Mouse (Mus musculus) hindbrain, postnatal 0 days (tissue): ENCODE measurements around the gene Mrpl41. TPM values are rescaled to one million over a fixed set of nuclear protein-coding genes. Genes with fewer than 3 reads are reported as not detected.
A peak's percentile ranks its signal among the peaks of the same experiment; 100 is the strongest.
"Not testable (repeated sequence)": the region's sequence is repeated elsewhere in the genome, so short reads cannot be mapped to it uniquely, and the experiment has no call there.

Source experiments
- ATAC-seq: fragments of 200-750 bp; cut with Nextera tagmentation; 2 replicates; pipeline ENCODE4 v1.8.0; 2017; ENCODE audit warnings: mild to moderate bottlenecking, moderate TSS enrichment, moderate library complexity
- DNase-seq: peaks from one replicate; pipeline ENCODE4 v3.0.0-alpha.2; 2015; ENCODE audit warnings: low spot score
- H3K27ac ChIP-seq: fragments of 300-500 bp; sonication (generic); 2 replicates; pipeline ENCODE4 v1.5.1; 2014; ENCODE audit warnings: mild to moderate bottlenecking
- H3K27me3 ChIP-seq: fragments of 300-500 bp; sonication (generic); 2 replicates; pipeline ENCODE4 v1.6.1; 2014; ENCODE audit warnings: low read length, mixed read lengths; ENCODE audit not compliant: insufficient read depth
- H3K36me3 ChIP-seq: fragments of 300-500 bp; sonication (generic); 2 replicates; pipeline ENCODE4 v1.6.1; 2014; ENCODE audit warnings: low read length, mixed read lengths; ENCODE audit not compliant: insufficient read depth
- H3K4me1 ChIP-seq: fragments of 300-500 bp; sonication (generic); 2 replicates; pipeline ENCODE4 v1.6.1; 2014; ENCODE audit warnings: antibody characterized with exemption, low read length, mixed read lengths; ENCODE audit not compliant: insufficient read depth
- H3K4me2 ChIP-seq: fragments of 300-500 bp; sonication (generic); 2 replicates; pipeline ENCODE4 v1.6.1; 2014; ENCODE audit warnings: low read depth, mild to moderate bottlenecking, low read length, moderate library complexity, mixed read lengths
- H3K4me3 ChIP-seq: fragments of 300-500 bp; sonication (generic); 2 replicates; pipeline ENCODE4 v1.5.1; 2014; ENCODE audit warnings: low read length
- H3K9ac ChIP-seq: fragments of 300-500 bp; sonication (generic); replicated peaks from 2 replicates; pipeline ENCODE4 v1.6.1; 2014; ENCODE audit warnings: mild to moderate bottlenecking, low read length, moderate library complexity, mixed read lengths
- H3K9me3 ChIP-seq: fragments of 300-500 bp; sonication (generic); 2 replicates; pipeline ENCODE4 v1.6.1; 2016; ENCODE audit warnings: low read length, mixed read lengths
- CTCF ChIP-seq: IDR thresholded peaks from 2 replicates; pipeline ENCODE4 v1.5.1; 2016; ENCODE audit warnings: antibody characterized with exemption, control low read depth, low read depth
- WGBS: fragments of 180-500 bp; shearing (Covaris S2); extraction: QIAGEN DNeasy Blood & Tissue Kit; methylation state at CpG from one replicate; pipeline ENCODE4 v1.1.7; 2014; 5-methylcytosine and 5-hydroxymethylcytosine counted together
- polyA plus RNA-seq: library from polyadenylated mRNA; unstranded; fragments of >200 nt; fragmentation: Nextera tagmentation; extraction: Ambion mirVana; gene quantifications from 2 replicates; pipeline ENCODE4 v1.2.1, GENCODE M21; 2015
- total RNA-seq: library from RNA; depleted of rRNA; stranded (reverse); fragments of >200 nt; gene quantifications from 2 replicates; pipeline ENCODE4 v1.2.3, GENCODE M21; 2014

Gene Mrpl41
- total and polyA plus RNA-seq, 2 experiments from 2014 or later, result 52.7 to 197 TPM

- peak within 1 kb of the TSS; percentile 80 for H3K9ac ChIP-seq
- no peaks in the 10 kb centered on the region for H3K9me3 ChIP-seq
- peak within 1 kb of the TSS; percentile 74 for H3K4me2 ChIP-seq
- peaks cover 38% of the 10 kb centered on the region for H3K36me3 ChIP-seq
- peak; percentile 98 for TF ChIP-seq CTCF
- H3K27me3 ChIP-seq, result no peaks in the 10 kb centered on the region
- ATAC-seq (peak; percentile 92), DNase-seq (peak; percentile 95)
- 1% methylated on average over 28 of the region's 28 CpGs for WGBS
- H3K4me1 ChIP-seq, result peaks cover 7% of the 10 kb centered on the region; the same call in 1 of the 2 replicates
- peak within 1 kb of the TSS; percentile 70 for H3K27ac ChIP-seq
- H3K4me3 ChIP-seq, result peak within 1 kb of the TSS; percentile 72
Observed at GRCm38 (mm10) chr2:24962304-24963000, 12.4 kb downstream of the Mrpl41 start, which contains the start of gene Dph7. Gene Dph7 (plus strand): TSS chr2:24962400.

- Histone ChIP-seq H3K4me1 (peaks cover 7% of the 10 kb centered on the region; the same call in 1 of the 2 replicates), H3K27ac (no peak overlapping the region), H3K27me3 (no peaks in the 10 kb centered on the region), H3K9me3 (no peaks in the 10 kb centered on the region), H3K4me3 (no peak overlapping the region), H3K36me3 (peaks cover 35% of the 10 kb centered on the region), H3K9ac (no peak overlapping the region), H3K4me2 (no peak overlapping the region)
- peak; percentile 59 for DNase-seq
- no peak for ATAC-seq
- peak; percentile 75 for TF ChIP-seq CTCF
- WGBS, result 29% methylated on average over 3 of the region's 3 CpGs
Observed at GRCm38 (mm10) chr2:24960910-24961309, 14.0 kb downstream of the Mrpl41 start.

- no peaks in the 10 kb centered on the region for H3K9me3 ChIP-seq
Observed at GRCm38 (mm10) chr2:24952537-24953055, 22.3 kb downstream of the Mrpl41 start.

GRCm38 (mm10) chr2:24950189-24950535 lies 24.7 kb downstream of the Mrpl41 start:
- WGBS, result under 1% methylated on average over 31 of the region's 31 CpGs
- ATAC-seq, result peak; percentile 16; the same call in 1 of the 2 replicates
- peak overlapping the region; percentile 91 for H3K9ac ChIP-seq

More at GRCm38 (mm10) chr2:24952537-24953055, 22.3 kb downstream of the Mrpl41 start:
- DNase-seq, result no peak
- 88% methylated on average over 4 of the region's 4 CpGs for WGBS
- Histone ChIP-seq H3K4me2 (no peak overlapping the region), H3K4me1 (peaks cover 6% of the 10 kb centered on the region; the same call in 1 of the 2 replicates), H3K27me3 (no peaks in the 10 kb centered on the region), H3K27ac (no peak overlapping the region), H3K36me3 (peaks cover 31% of the 10 kb centered on the region), H3K4me3 (no peak overlapping the region), H3K9ac (no peak overlapping the region)
- ATAC-seq, result no peak
- no peak for TF ChIP-seq CTCF

GRCm38 (mm10) chr2:24949421-24950188 lies 25.3 kb downstream of the Mrpl41 start, which contains the start of gene Zmynd19:
Gene Zmynd19 (plus strand): TSS chr2:24949792.
- Histone ChIP-seq H3K4me2 (peak within 1 kb of the TSS; percentile 84), H3K9me3 (no peaks in the 10 kb centered on the region), H3K9ac (peak within 1 kb of the TSS; percentile 91), H3K4me3 (peak within 1 kb of the TSS; percentile 92), H3K4me1 (peaks cover 6% of the 10 kb centered on the region; the same call in 1 of the 2 replicates), H3K36me3 (peaks cover 19% of the 10 kb centered on the region), H3K27ac (peak within 1 kb of the TSS; percentile 77), H3K27me3 (no peaks in the 10 kb centered on the region)
- DNase-seq, result peak; percentile 99
- peak; percentile 99 for ATAC-seq
- no peak for TF ChIP-seq CTCF
- under 1% methylated on average over 97 of the region's 108 CpGs for WGBS

More at GRCm38 (mm10) chr2:24950189-24950535, 24.7 kb downstream of the Mrpl41 start:
- TF ChIP-seq CTCF, result no peak
- H3K36me3 ChIP-seq, result peaks cover 23% of the 10 kb centered on the region
- peak; percentile 22 for DNase-seq
- peaks cover 6% of the 10 kb centered on the region; the same call in 1 of the 2 replicates for H3K4me1 ChIP-seq
- H3K4me2 ChIP-seq, result peak overlapping the region; percentile 84
- peak overlapping the region; percentile 92 for H3K4me3 ChIP-seq
- H3K27ac ChIP-seq, result peak overlapping the region; percentile 77
- H3K27me3 ChIP-seq, result no peaks in the 10 kb centered on the region
- no peaks in the 10 kb centered on the region for H3K9me3 ChIP-seq

GRCm38 (mm10) chr2:24944304-24944703 lies 30.6 kb downstream of the Mrpl41 start:
- peak; percentile 48 for DNase-seq
- H3K9ac ChIP-seq, H3K36me3 ChIP-seq, ATAC-seq, H3K9me3 ChIP-seq, H3K4me1 ChIP-seq, H3K27me3 ChIP-seq, H3K27ac ChIP-seq, H3K4me3 ChIP-seq, H3K4me2 ChIP-seq: not testable (repeated sequence)
- TF ChIP-seq CTCF, result peak; percentile 47
- 41% methylated on average over 2 of the region's 2 CpGs for WGBS
